Mouse (Mus musculus) limb, embryonic 14.5 days (tissue): ENCODE results near the gene Hdhd5. TPM values are rescaled to one million over a fixed set of nuclear protein-coding genes. Genes with fewer than 3 reads are reported as not detected.

ENCODE experiments used
- ATAC-seq: fragments of 200-750 bp; cut with Nextera tagmentation; 2 replicates; pipeline ENCODE4 v1.8.0; 2017; ENCODE audit warnings: low read depth, moderate number of reproducible peaks, moderate TSS enrichment; ENCODE audit not compliant: low FRiP score
- DNase-seq: peaks from one replicate; pipeline ENCODE4 v3.0.0-alpha.2; 2015; ENCODE audit warnings: low spot score
- H3K27ac ChIP-seq: fragments of 300-500 bp; sonication (generic); replicated peaks from 2 replicates; pipeline ENCODE4 v1.5.1; 2014; ENCODE audit warnings: low read depth, mild to moderate bottlenecking, low read length, moderate library complexity, mixed read lengths
- H3K27me3 ChIP-seq: fragments of 300-500 bp; sonication (generic); 2 replicates; pipeline ENCODE4 v1.6.1; 2014; ENCODE audit warnings: low read length, mixed read lengths; ENCODE audit not compliant: control insufficient read depth, insufficient read depth
- H3K36me3 ChIP-seq: fragments of 300-500 bp; sonication (generic); 2 replicates; pipeline ENCODE4 v1.6.1; 2014; ENCODE audit warnings: mild to moderate bottlenecking, low read length, moderate library complexity, mixed read lengths; ENCODE audit not compliant: control insufficient read depth, insufficient read depth
- H3K4me1 ChIP-seq: fragments of 300-500 bp; sonication (generic); 2 replicates; pipeline ENCODE4 v1.6.1; 2014; ENCODE audit warnings: antibody characterized with exemption, low read length, mixed read lengths; ENCODE audit not compliant: control insufficient read depth, insufficient read depth
- H3K4me2 ChIP-seq: fragments of 300-500 bp; sonication (generic); replicated peaks from 2 replicates; pipeline ENCODE4 v1.6.1; 2014; ENCODE audit warnings: low read depth, mild to moderate bottlenecking, low read length, moderate library complexity; ENCODE audit not compliant: severe bottlenecking
- H3K4me3 ChIP-seq: fragments of 300-500 bp; sonication (generic); replicated peaks from 2 replicates; pipeline ENCODE4 v1.5.1; 2014; ENCODE audit warnings: low read length
- H3K9ac ChIP-seq: fragments of 300-500 bp; sonication (generic); 2 replicates; pipeline ENCODE4 v1.6.1; 2014; ENCODE audit warnings: mild to moderate bottlenecking, low read depth, low read length, moderate library complexity; ENCODE audit not compliant: severe bottlenecking
- H3K9me3 ChIP-seq: fragments of 300-500 bp; sonication (generic); 2 replicates; pipeline ENCODE4 v1.6.1; 2016; ENCODE audit warnings: low read length; ENCODE audit not compliant: control insufficient read depth
- POLR2A ChIP-seq: fragments of 200-500 bp; IDR thresholded peaks from 2 replicates; pipeline ENCODE4 v1.8.0; 2012; ENCODE audit warnings: inconsistent platforms, mild to moderate bottlenecking, moderate library complexity, borderline replicate concordance; ENCODE audit not compliant: insufficient read depth, insufficient read length; ENCODE audit errors: extremely low read depth
- WGBS: fragments of 180-500 bp; shearing (Covaris S2); extraction: QIAGEN DNeasy Blood & Tissue Kit; methylation state at CpG from one replicate; pipeline ENCODE4 v1.1.7; 2014; 5-methylcytosine and 5-hydroxymethylcytosine counted together
- polyA plus RNA-seq, 2 experiments: library from polyadenylated mRNA; depleted of rRNA in 1 of 2; stranded (reverse) in 1 of 2; unstranded in 1 of 2; fragments of >200 nt; fragmentation: Nextera tagmentation in 1 of 2; extraction: Ambion mirVana in 1 of 2; gene quantifications; 2 replicates each; pipeline versions ENCODE4 v1.2.1 to v1.2.3; 2012 to 2014

Gene Hdhd5
- polyA plus RNA-seq, 2 experiments = 12.5 to 25.2 TPM

GRCm38 (mm10) chr6:120489461-120489860, 41.7 kb downstream of the Hdhd5 start:
- H3K9me3 ChIP-seq = no peaks in the 10 kb centered on the region
- H3K4me1 ChIP-seq = peaks cover 9% of the 10 kb centered on the region; the same call in 1 of the 2 replicates
- no peak for ATAC-seq
- 62% methylated on average over 2 of the region's 2 CpGs for WGBS
- no peak for TF ChIP-seq POLR2A
- no peak overlapping the region for H3K4me2 ChIP-seq
- H3K27ac ChIP-seq = no peak overlapping the region
- no peak for DNase-seq
- H3K27me3 ChIP-seq = peaks cover 31% of the 10 kb centered on the region
- no peak overlapping the region for H3K9ac ChIP-seq
- H3K4me3 ChIP-seq = no peak overlapping the region
- no peaks in the 10 kb centered on the region for H3K36me3 ChIP-seq

DNA sequence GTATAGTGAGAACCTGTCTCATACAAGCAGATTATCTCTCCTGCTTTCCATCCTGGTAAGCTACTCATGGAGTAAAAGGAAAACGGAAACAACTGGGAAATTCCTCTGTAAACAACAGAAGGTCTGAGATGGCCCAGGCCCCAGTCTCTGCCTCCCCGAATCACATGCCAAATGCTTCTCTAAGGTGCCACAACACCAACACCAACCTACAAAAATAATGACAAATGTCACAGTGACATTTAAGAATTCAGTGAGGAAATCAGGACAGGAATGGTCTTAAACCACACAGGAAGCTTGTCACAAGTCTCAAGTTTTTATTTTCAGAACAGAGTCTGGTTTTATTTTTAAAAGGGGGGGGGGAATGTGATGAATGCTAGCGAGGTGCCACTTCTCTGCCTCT, 42.5 kb downstream of the Hdhd5 start:
- DNase-seq (no peak), ATAC-seq (no peak)
- H3K4me3 ChIP-seq = no peak overlapping the region
- H3K9me3 ChIP-seq = no peaks in the 10 kb centered on the region
- peaks cover 9% of the 10 kb centered on the region; the same call in 1 of the 2 replicates for H3K4me1 ChIP-seq
- no peak overlapping the region for H3K4me2 ChIP-seq
- TF ChIP-seq POLR2A = no peak
- no peak overlapping the region for H3K27ac ChIP-seq
- H3K36me3 ChIP-seq = no peaks in the 10 kb centered on the region
- H3K9ac ChIP-seq = no peak overlapping the region
- 52% methylated on average over 3 of the region's 3 CpGs for WGBS
- peaks cover 23% of the 10 kb centered on the region for H3K27me3 ChIP-seq

- H3K4me1 ChIP-seq = no peaks in the 10 kb centered on the region; the same call in 1 of the 2 replicates
- H3K4me3 ChIP-seq = no peak overlapping the region
- 71% methylated on average over 8 of the region's 8 CpGs for WGBS
- peaks cover 2% of the 10 kb centered on the region for H3K36me3 ChIP-seq
- no peak for TF ChIP-seq POLR2A
- H3K27me3 ChIP-seq = no peaks in the 10 kb centered on the region
- no peak overlapping the region for H3K27ac ChIP-seq
- no peak overlapping the region for H3K4me2 ChIP-seq
- no peak for ATAC-seq
- no peak overlapping the region for H3K9ac ChIP-seq
- no peak for DNase-seq
- no peaks in the 10 kb centered on the region for H3K9me3 ChIP-seq
Measured at GRCm38 (mm10) chr6:120486051-120486510, 45.0 kb downstream of the Hdhd5 start.

- ATAC-seq (no peak), DNase-seq (no peak)
- no peak for TF ChIP-seq POLR2A
- Histone ChIP-seq H3K4me2 (no peak overlapping the region), H3K9ac (no peak overlapping the region), H3K27me3 (no peaks in the 10 kb centered on the region), H3K27ac (no peak overlapping the region), H3K4me3 (no peak overlapping the region), H3K36me3 (peaks cover 6% of the 10 kb centered on the region), H3K4me1 (no peaks in the 10 kb centered on the region; the same call in 1 of the 2 replicates), H3K9me3 (no peaks in the 10 kb centered on the region)
- WGBS = 66% methylated on average over 3 of the region's 3 CpGs
Measured at GRCm38 (mm10) chr6:120485038-120485437, 46.1 kb downstream of the Hdhd5 start.

- Histone ChIP-seq H3K4me2 (no peak overlapping the region), H3K27me3 (no peaks in the 10 kb centered on the region), H3K36me3 (peaks cover 6% of the 10 kb centered on the region), H3K27ac (no peak overlapping the region), H3K4me3 (no peak overlapping the region), H3K4me1 (no peaks in the 10 kb centered on the region; the same call in 1 of the 2 replicates), H3K9me3 (no peaks in the 10 kb centered on the region), H3K9ac (no peak overlapping the region)
- DNase-seq (peak; percentile 54), ATAC-seq (no peak)
- no peak for TF ChIP-seq POLR2A
- 31% methylated on average over 8 of the region's 8 CpGs for WGBS
Measured at GRCm38 (mm10) chr6:120483211-120483626, 47.9 kb downstream of the Hdhd5 start.
